Mouse (Mus musculus) splenic B cell, adult 2 months (primary cell): ENCODE results near the gene Ppm1m.

Experiments used
- DNase-seq: peaks from one replicate; pipeline ENCODE4 v3.0.0-alpha.2; 2011; ENCODE audit warnings: low read depth, low spot score
- H3K27me3 ChIP-seq: 2 replicates; pipeline ENCODE4 v1.6.1; 2012; ENCODE audit warnings: mild to moderate bottlenecking, low read length, moderate library complexity, mixed read lengths; ENCODE audit not compliant: control insufficient read depth, poor library complexity, insufficient read depth, severe bottlenecking
- H3K36me3 ChIP-seq: 2 replicates; pipeline ENCODE4 v1.6.1; 2012; ENCODE audit warnings: mild to moderate bottlenecking, low read length, moderate library complexity, mixed read lengths; ENCODE audit not compliant: control insufficient read depth, poor library complexity, insufficient read depth, severe bottlenecking

Ppm1m gene

DNA sequence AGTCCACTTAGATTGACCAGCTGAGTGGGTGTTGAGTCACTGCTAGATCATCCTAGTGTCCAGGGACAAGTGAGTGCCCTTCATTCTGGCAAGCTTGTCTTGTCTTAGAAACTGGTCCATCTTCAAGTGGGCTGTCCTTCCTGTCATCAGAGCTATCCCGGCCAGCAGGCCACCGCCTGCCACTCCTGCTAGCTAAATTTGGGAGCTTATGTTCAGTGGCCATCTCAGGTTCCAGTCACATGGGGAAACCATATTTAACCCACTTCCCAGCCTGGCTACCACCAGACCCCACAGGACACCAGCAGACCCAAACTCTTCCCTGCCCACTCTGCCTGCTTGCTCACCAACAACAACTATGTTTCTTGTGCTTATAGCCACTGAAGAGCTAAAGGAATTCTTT is 7.0 kb upstream of the Ppm1m start:
- no peaks in the 10 kb centered on the region for H3K27me3 ChIP-seq
- DNase-seq: no peak
- peaks cover 3% of the 10 kb centered on the region for H3K36me3 ChIP-seq

DNA sequence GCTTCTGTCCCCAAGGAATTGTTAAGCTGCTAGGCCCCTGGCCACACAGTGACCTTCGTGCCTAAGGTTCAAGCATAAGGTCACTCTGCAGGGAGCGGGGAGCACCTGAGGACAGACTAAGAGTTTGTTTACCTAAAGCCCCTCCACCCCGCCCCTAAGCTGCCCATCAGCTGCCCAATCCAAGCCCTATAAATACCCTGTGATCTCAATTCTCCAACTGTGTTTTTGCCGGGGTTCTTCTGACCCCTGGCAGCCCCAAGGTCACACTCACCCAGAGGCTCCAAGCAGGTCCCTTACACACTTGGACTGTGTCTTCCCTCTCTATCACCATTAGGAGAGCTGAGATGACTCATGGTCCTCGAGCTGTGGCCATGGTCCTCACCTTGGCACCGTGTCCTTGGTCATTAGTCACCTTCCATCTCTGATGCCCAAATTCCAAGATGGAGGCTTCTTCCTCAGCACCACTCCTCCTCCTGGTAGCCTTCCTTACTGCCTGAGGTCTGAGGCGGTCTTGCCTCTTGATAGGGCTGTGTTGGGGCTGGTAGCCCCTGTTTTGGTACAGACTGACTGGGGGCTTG is 6.3 kb upstream of the Ppm1m start:
- H3K27me3 ChIP-seq: no peaks in the 10 kb centered on the region
- DNase-seq: no peak
- H3K36me3 ChIP-seq: peaks cover 3% of the 10 kb centered on the region

DNA sequence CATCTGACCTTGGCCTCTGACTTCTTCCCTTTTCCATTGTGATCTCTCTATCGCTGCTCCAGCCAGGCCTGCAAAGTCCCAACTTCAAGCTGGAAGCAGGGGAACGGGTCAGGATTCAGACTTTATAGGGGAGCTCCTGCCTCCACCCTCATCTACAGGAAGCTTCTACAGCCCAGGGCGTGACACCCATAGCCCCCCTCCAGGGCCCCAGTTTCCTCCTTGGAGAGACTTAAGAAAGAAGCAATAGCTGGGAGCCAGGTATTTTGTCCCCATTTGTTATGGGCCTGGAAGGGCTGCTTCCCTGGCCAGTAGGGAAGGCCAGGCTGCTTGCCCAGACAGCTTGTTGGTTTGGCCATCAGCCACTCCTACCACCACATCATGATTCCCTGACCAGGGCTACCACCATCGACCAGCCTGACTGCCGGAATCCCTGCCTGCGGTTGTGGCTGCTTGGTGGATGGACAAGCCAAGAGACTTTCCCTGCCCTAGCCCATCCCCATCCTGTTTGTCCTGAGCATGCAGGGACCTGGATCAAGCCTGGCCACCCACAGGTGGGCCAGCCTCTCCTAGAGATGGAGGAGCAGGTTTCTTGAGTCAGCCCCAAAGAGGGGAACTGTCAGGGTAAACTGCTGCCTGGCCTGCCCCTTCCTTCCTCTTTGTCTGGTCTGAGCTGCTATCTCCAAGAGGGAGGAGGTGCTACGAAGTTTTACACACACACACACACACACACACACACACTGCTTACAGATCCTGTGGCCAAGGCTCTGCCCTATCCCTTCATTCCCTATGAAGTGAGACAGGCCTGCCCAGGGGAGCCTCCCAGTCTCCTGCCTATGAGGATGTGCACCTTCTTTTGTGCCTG is 4.7 kb upstream of the Ppm1m start:
- Histone ChIP-seq H3K36me3 (peaks cover 3% of the 10 kb centered on the region), H3K27me3 (no peaks in the 10 kb centered on the region)
- DNase-seq: peak; percentile 53

DNA sequence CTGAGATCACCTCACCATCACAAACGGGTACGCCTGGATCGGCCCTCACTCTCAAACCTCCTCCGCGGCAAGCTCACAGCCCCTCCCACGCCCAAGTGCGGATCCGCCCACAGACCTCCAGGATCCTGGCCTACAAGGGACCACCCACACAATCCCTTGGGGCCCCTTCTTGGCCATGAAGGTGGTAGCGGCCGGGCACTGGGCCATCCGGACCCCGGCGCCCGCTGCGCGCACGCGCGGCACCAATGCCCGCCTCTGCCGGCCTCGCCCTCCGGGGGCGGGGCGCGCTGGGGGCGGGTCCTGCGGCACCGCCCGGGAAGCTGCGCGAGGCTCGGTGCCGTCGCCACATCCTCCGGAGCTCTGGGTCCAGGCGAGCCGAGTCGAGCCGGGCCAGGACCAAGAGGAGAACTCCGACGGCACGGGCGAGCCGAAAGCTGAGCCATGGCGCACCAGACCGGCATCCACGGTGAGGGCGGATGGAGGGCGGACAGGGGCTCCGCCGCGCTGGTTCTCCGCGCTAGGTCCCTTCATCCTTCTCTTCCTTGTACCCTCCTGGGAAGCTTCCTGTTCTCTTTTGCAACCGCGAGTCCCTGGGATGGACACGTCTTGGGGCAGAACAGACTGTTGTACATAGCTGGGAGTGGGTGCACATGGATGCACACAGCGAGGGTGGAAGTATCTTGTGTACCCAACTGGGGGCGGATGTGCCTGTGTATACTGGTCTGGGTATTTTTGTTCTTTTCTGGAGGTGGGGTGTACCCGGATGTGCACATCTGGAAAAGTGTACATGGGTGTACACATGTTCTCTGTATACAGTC is 3.5 kb upstream of the Ppm1m start, which contains the start of gene Twf2:
Twf2 (plus strand) TSS at position 290 of the 818 bp plus-strand sequence.
- Histone ChIP-seq H3K27me3 (no peaks in the 10 kb centered on the region), H3K36me3 (no peaks in the 10 kb centered on the region; the same call in none of the 2 replicates)
- peak; percentile 93 for DNase-seq

DNA sequence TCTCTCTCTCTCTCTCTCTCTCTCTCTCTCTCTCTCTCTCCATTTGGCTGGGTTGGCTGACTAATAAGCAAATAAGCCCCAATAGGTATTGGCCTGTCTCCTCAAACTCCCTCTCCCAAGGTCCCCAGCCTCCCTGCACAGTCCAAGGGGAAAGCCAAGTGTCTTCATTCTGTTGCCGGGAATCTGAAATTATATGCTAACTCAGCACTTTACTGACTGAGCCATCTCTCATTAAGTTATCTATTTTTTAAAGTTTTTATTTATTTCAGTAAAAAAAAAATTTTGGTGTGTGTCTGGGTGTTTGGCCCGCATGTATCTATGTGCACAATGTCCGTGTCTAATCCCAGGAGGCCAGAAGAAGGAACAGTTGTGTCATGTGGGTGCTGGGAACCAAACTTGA is 2.3 kb upstream of the Ppm1m start:
- Histone ChIP-seq H3K36me3 (no peaks in the 10 kb centered on the region; the same call in none of the 2 replicates), H3K27me3 (no peaks in the 10 kb centered on the region)
- no peak for DNase-seq

DNA sequence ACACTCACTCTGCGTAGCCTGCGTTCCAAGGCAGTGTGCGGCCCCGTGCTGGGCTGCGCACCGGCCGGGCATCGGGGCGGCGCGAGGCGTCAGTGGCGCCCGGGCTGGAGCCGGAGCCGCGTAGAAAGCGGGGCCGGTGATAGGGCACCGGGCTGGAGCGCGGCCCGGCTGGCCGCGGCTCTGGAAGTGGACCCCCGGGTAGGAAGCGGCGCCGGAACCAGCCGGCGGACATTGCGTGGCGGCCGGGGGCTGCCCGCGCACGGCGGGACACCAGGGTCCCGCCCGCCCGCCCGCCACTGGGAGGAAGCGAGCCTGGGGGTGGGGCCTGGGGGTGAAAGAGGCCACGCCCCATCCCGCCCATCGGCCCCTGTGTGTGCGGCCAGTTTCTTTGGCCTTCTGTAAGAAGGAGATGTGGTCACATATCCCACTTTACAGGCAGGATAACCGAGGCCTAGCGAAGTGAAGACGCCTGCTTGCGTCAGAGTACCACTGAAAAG is 536 bp downstream of the Ppm1m start:
- Histone ChIP-seq H3K36me3 (no peaks in the 10 kb centered on the region; the same call in none of the 2 replicates), H3K27me3 (no peaks in the 10 kb centered on the region)
- DNase-seq: peak; percentile 77

DNA sequence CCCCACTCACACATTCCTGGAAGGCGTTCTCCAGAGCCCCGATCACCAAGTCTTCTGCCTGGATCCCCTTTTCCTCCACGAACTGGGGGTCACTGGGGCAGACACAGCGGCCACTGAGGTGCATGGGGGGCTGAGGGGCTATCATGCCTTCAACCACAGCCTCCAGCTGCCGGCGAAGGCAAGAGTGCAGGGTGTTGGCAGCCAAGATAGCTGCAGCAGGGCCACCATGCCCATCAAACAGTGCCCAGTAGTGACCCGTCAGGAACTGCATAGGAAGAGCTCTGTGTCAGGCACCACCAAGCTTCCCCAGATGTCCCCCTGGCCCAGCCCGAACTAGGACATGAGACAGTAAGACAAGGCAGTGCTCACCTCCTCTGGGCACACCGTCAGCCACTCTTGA is 1.8 kb downstream of the Ppm1m start:
- no peaks in the 10 kb centered on the region; the same call in none of the 2 replicates for H3K36me3 ChIP-seq
- DNase-seq: no peak
- H3K27me3 ChIP-seq: no peaks in the 10 kb centered on the region

DNA sequence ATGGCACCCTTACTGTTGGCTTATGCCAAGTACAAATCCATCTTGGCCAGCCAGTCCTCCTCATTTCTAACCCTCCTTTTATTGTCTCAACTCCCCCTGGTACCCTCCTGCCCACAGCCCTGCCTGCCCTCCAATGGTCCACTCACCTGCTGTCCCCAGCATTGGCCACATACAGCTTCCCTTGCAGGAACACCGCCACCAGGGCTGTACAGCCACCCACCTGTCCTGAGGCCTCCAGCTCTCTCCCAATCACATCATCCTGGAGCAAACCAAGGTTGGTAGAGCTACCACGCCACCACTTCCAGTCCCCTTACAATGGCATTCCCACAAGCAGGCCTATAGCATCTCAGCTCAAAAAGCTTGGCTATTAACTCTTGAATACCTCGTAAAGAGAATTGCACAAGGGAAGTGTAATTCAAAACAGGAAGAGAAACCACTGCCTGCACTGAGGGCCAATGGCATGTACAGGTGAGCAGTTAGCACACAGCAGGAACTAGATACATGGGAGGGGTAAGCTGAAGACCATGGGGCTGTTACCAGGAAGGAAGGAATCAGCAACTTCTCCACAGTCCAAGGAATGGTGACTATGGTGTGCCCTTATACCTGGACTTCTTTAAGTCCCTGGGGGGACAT is 2.3 kb downstream of the Ppm1m start:
- Histone ChIP-seq H3K36me3 (no peaks in the 10 kb centered on the region; the same call in none of the 2 replicates), H3K27me3 (no peaks in the 10 kb centered on the region)
- DNase-seq: peak; percentile 74

DNA sequence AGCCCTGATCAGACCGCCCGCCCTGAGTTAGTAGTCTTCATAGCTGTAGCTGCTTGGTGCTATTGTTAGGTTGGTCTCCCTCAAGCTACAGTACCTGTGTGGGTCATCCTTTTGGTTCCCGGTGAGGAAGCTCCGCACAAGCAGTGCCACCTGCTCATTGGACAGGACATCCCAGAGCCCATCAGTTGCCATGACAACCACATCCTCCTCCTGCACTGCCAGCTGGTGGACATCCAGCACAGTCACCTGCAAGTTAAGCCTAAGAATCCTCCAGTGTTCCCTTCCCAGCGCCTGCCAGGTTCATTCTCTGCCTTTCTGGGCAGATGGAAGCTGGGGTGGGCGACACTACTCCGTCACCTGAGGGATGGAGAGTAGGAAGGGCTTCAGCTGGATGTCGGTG is 3.9 kb downstream of the Ppm1m start:
- no peak for DNase-seq
- Histone ChIP-seq H3K36me3 (peaks cover 3% of the 10 kb centered on the region), H3K27me3 (no peaks in the 10 kb centered on the region)

DNA sequence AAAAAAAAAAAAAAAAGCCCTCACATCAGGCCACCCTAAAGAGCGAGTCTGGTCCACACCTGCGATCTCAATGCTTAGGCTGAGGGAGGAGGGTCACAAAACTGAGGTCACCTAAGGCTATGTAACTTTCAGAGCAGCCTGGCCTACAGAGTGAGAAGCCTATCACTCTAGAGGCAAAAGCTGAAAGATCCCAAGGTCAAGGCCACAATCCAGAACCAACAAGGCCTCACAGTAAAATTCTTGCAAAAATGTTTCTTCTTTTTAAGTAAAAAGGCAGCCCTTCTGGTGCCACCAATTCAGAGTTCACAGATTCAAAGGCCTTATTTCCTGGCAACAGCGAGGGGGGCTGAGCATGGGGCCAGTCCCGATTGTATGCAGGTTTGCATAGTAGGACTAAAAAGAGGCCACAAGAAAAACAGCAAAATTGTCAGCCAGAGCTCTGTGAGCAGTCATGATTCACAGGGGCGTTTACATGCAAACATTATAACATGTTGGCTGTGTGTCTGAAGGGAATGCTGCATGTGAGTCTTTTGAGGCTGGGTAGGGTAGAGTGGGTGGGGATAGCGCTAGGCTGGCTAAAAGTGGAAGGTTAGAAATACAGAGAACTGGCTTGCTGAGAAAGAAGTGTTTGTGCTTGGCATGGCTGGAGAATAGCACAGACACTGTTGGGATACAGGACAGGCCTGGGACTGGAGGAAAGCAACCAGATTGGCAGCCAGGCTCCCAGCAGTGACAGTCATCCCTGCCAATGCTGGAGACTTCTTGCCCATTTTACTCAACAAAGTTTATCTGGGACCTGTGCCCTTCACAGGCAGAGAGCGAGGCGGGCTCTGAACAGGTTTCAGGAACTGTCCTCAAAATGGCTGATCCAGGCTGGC is 5.4 kb downstream of the Ppm1m start:
- no peak for DNase-seq
- Histone ChIP-seq H3K36me3 (peaks cover 5% of the 10 kb centered on the region), H3K27me3 (no peaks in the 10 kb centered on the region)

DNA sequence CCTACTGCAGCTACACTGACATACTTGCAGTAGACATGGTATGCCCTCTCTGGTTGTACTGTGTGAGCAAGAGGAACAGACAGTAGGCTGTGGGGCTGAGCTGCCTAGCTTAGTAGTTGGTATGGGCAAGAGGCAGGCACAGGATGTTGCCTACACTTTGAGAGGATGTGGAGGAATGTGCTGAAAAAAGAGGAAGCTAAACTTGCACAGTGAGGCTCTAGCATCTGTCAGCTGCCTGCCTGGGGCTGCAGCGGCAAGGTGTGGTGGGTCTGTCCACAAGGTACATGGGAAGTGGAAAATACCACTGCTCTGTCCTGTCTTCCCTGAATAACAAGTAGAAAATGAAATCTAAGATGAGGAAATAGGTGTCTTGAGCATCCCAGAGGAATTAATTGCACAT is 6.5 kb downstream of the Ppm1m start:
- H3K36me3 ChIP-seq: peaks cover 5% of the 10 kb centered on the region
- peak; percentile 73 for DNase-seq
- H3K27me3 ChIP-seq: no peaks in the 10 kb centered on the region

DNA sequence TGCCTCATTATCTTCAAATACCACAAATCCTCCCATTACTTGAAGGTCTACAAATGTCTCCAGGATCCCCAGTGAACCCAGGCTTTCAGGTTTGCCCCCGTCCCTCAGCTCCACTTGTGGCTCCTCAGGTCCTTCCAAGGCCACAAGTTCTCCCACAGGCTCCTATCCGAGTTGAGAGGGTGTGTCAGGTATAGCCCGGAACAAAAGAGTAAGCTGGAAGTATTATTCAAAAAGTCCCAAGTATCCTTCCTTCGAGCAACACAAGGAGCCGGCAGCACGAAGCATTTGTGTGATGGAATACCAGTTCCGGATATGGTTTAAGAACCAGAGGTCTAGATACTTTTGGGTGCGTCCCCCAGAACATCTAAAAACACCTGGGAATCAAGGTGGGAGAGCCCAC is 7.5 kb downstream of the Ppm1m start:
- no peaks in the 10 kb centered on the region for H3K27me3 ChIP-seq
- DNase-seq: no peak
- peaks cover 5% of the 10 kb centered on the region for H3K36me3 ChIP-seq

DNA sequence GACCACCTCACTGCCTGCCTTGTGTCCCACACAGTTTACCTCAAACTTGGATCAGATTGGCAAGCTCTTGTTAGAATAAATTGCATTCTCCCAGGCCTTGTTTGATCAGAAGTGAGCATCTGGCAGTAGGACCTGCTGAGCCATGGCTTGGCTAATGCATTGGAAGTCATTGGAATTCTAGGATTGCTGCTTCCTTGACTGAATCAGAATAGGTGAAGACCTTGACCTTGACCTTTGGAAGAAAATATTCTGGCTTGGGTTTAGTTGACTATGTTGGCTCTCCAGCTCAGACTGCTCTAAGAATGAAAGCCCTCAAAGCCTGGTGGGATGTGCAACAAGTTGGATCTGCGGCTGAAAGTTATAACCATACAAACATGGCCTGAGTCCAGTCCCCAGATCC is 8.2 kb downstream of the Ppm1m start:
- DNase-seq: no peak
- no peaks in the 10 kb centered on the region for H3K27me3 ChIP-seq
- peaks cover 5% of the 10 kb centered on the region for H3K36me3 ChIP-seq
